Mouse (Mus musculus) telencephalon, adult 2 months (tissue): ENCODE measurements at regions not wholly inside any gene's neighbourhood (a gene's known extent, or its start where the extent isn't known, plus 50 kb on each side); places are given as distances from the start of the nearest gene placed in this dataset.

Experiments used
- DNase-seq: peaks from one replicate; pipeline ENCODE4 v3.0.0-alpha.2; 2011; ENCODE audit warnings: low read depth, low spot score

GRCm38 (mm10) chr1:90398396-90398975 lies 194.7 kb downstream of the Ackr3 start:
- DNase-seq = no peak

- DNase-seq = no peak
These were observed 199.3 kb downstream of the Ackr3 start for GRCm38 (mm10) chr1:90403057-90403456.

- DNase-seq = no peak
These were observed 197.9 kb upstream of the Cops8 start for GRCm38 (mm10) chr1:90404717-90405487.

- DNase-seq = no peak
These were observed 196.1 kb upstream of the Cops8 start for GRCm38 (mm10) chr1:90406663-90407062.

- no peak for DNase-seq
These were observed 194.1 kb upstream of the Cops8 start for GRCm38 (mm10) chr1:90408504-90409215.

- no peak for DNase-seq
These were observed 193.5 kb upstream of the Cops8 start for GRCm38 (mm10) chr1:90409236-90409635.

GRCm38 (mm10) chr1:90412511-90413045 lies 190.2 kb upstream of the Cops8 start:
- DNase-seq = no peak

GRCm38 (mm10) chr1:90414751-90415150 lies 188.0 kb upstream of the Cops8 start:
- no peak for DNase-seq

- no peak for DNase-seq
These were observed 178.5 kb upstream of the Cops8 start for GRCm38 (mm10) chr1:90424066-90424821.

GRCm38 (mm10) chr1:90428334-90428733 lies 174.4 kb upstream of the Cops8 start:
- no peak for DNase-seq

GRCm38 (mm10) chr1:90428774-90429173 lies 174.0 kb upstream of the Cops8 start:
- no peak for DNase-seq

- no peak for DNase-seq
These were observed 172.3 kb upstream of the Cops8 start for GRCm38 (mm10) chr1:90430480-90430879.

- no peak for DNase-seq
These were observed 171.0 kb upstream of the Cops8 start for GRCm38 (mm10) chr1:90431783-90432182.

GRCm38 (mm10) chr1:90433911-90434310 lies 168.9 kb upstream of the Cops8 start:
- DNase-seq = no peak

- DNase-seq = no peak
These were observed 162.1 kb upstream of the Cops8 start for GRCm38 (mm10) chr1:90440638-90441037.

GRCm38 (mm10) chr1:90441134-90441868 lies 161.5 kb upstream of the Cops8 start:
- DNase-seq = no peak

- DNase-seq = no peak
These were observed 160.2 kb upstream of the Cops8 start for GRCm38 (mm10) chr1:90442250-90443240.

GRCm38 (mm10) chr1:90449571-90450226 lies 153.1 kb upstream of the Cops8 start:
- DNase-seq = no peak

GRCm38 (mm10) chr1:90451942-90452557 lies 150.7 kb upstream of the Cops8 start:
- no peak for DNase-seq
